Mouse (Mus musculus) midbrain, embryonic 10.5 days (tissue): ENCODE data around the gene Prap1. TPM values are rescaled to one million over a fixed set of nuclear protein-coding genes. Genes with fewer than 3 reads are reported as not detected.

Experiments used
- DNase-seq: peaks from one replicate; pipeline ENCODE4 v3.0.0-alpha.2; 2017; ENCODE audit warnings: low spot score
- H3K27ac ChIP-seq: fragments of 300-500 bp; sonication (generic); replicated peaks from 2 replicates; pipeline ENCODE4 v1.5.1; 2016; ENCODE audit warnings: mild to moderate bottlenecking
- H3K27me3 ChIP-seq: fragments of 300-500 bp; sonication (generic); 2 replicates; pipeline ENCODE4 v1.6.1; 2016; ENCODE audit warnings: low read depth, mild to moderate bottlenecking; ENCODE audit not compliant: poor library complexity, severe bottlenecking
- H3K36me3 ChIP-seq: fragments of 300-500 bp; sonication (generic); 2 replicates; pipeline ENCODE4 v1.6.1; 2016; ENCODE audit warnings: mild to moderate bottlenecking, moderate library complexity
- H3K4me1 ChIP-seq: fragments of 300-500 bp; sonication (generic); 2 replicates; pipeline ENCODE4 v1.6.1; 2016
- H3K4me3 ChIP-seq: fragments of 300-500 bp; sonication (generic); 2 replicates; pipeline ENCODE4 v1.5.1; 2016; ENCODE audit warnings: mild to moderate bottlenecking, moderate library complexity
- H3K9me3 ChIP-seq: fragments of 300-500 bp; sonication (generic); replicated peaks from 2 replicates; pipeline ENCODE4 v1.6.1; 2016; ENCODE audit warnings: mild to moderate bottlenecking
- WGBS: fragments of 180-500 bp; shearing (Covaris S2); methylation state at CpG from one replicate; pipeline ENCODE4 v1.1.7; 2016; 5-methylcytosine and 5-hydroxymethylcytosine counted together
- polyA plus RNA-seq: library from polyadenylated mRNA; unstranded; fragments of >200 nt; fragmentation: Nextera tagmentation; extraction: Ambion mirVana; gene quantifications from 2 replicates; pipeline ENCODE4 v1.2.1, GENCODE M21; 2016

Gene Prap1
- not detected in 2 replicates for polyA plus RNA-seq

- Histone ChIP-seq H3K4me1 (no peaks in the 10 kb centered on the region), H3K27ac (no peak within 1 kb of the TSS), H3K27me3 (peaks cover 7% of the 10 kb centered on the region; the same call in 1 of the 2 replicates), H3K9me3 (no peaks in the 10 kb centered on the region), H3K4me3 (no peak within 1 kb of the TSS), H3K36me3 (no peaks in the 10 kb centered on the region)
- 74% methylated on average over 5 of the region's 5 CpGs for WGBS
- DNase-seq: no peak
These were observed at the start of gene Prap1 for GRCm38 (mm10) chr7:140092924-140093528. Gene Prap1, plus strand, starts transcription at chr7:140093395.

GRCm38 (mm10) chr7:140045546-140045945, 47.6 kb upstream of the Prap1 start:
- Histone ChIP-seq H3K27me3 (peaks cover 88% of the 10 kb centered on the region), H3K9me3 (no peaks in the 10 kb centered on the region), H3K27ac (no peak overlapping the region), H3K36me3 (peaks cover 6% of the 10 kb centered on the region), H3K4me3 (no peak overlapping the region), H3K4me1 (peaks cover 27% of the 10 kb centered on the region)
- DNase-seq: no peak
- WGBS: 70% methylated on average over 4 of the region's 4 CpGs

GRCm38 (mm10) chr7:140047811-140048311, 45.3 kb upstream of the Prap1 start:
- WGBS: 0% methylated on average over 33 of the region's 33 CpGs
- peak; percentile 61 for DNase-seq
- Histone ChIP-seq H3K4me3 (peak overlapping the region; percentile 51), H3K27ac (peak overlapping the region; percentile 38; the same call in 1 of the 2 replicates), H3K27me3 (peaks cover 100% of the 10 kb centered on the region), H3K4me1 (peaks cover 31% of the 10 kb centered on the region), H3K36me3 (no peaks in the 10 kb centered on the region), H3K9me3 (no peaks in the 10 kb centered on the region)

GRCm38 (mm10) chr7:140048361-140049114, 44.7 kb upstream of the Prap1 start, which contains the start of gene Msx3:
Gene Msx3, minus strand, starts transcription at chr7:140049089.
- under 1% methylated on average over 56 of the region's 56 CpGs for WGBS
- DNase-seq: no peak
- Histone ChIP-seq H3K9me3 (no peaks in the 10 kb centered on the region), H3K36me3 (no peaks in the 10 kb centered on the region), H3K27me3 (peaks cover 100% of the 10 kb centered on the region), H3K4me1 (peaks cover 31% of the 10 kb centered on the region), H3K27ac (0 out of 2 replicates have a peak within 1 kb of the TSS, but pooled peaks have one; percentile 38), H3K4me3 (peak within 1 kb of the TSS; percentile 51)

DNA sequence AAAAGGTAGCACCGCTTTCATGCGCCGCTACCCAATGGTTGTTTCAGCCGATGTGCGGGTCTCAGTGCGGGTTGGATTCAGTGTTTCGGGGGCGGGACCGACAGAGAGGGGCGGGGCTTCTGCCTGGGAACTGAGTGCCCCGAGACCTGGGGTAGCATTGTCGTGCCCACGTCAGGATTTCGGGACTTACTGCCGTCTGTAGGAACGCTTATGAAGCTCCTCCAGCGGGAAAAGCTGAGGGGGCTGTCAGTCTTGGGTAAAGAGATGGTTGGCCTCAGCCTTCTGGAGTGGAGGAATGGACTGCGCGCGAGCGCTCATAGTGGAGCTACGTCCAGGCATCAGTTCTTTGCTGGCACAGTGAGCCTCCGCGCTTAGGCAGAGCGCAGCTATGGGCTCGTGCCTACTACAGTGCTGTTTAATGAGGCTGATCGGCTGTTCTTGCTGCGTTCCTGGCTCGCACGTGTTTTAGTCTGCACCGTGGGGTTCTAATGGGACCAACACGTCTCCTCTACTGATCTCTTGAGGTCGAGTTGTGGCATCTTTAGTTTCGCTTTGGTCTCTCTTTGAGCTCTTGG, 44.0 kb upstream of the Prap1 start:
- Histone ChIP-seq H3K4me1 (peaks cover 31% of the 10 kb centered on the region), H3K27me3 (peaks cover 100% of the 10 kb centered on the region)

GRCm38 (mm10) chr7:140054124-140054523, 39.1 kb upstream of the Prap1 start:
- Histone ChIP-seq H3K27me3 (peaks cover 100% of the 10 kb centered on the region), H3K4me1 (peaks cover 40% of the 10 kb centered on the region), H3K9me3 (no peaks in the 10 kb centered on the region), H3K27ac (no peak overlapping the region), H3K4me3 (no peak overlapping the region), H3K36me3 (no peaks in the 10 kb centered on the region)
- DNase-seq: no peak
- 80% methylated on average over 4 of the region's 4 CpGs for WGBS

More for the DNA sequence above, 44.0 kb upstream of the Prap1 start:
- no peak overlapping the region for H3K27ac ChIP-seq
- no peaks in the 10 kb centered on the region for H3K36me3 ChIP-seq
- DNase-seq: peak; percentile 62
- WGBS: under 1% methylated on average over 34 of the region's 34 CpGs
- no peaks in the 10 kb centered on the region for H3K9me3 ChIP-seq
- H3K4me3 ChIP-seq: peak overlapping the region; percentile 51

GRCm38 (mm10) chr7:140057413-140058407, 35.5 kb upstream of the Prap1 start:
- H3K36me3 ChIP-seq: no peaks in the 10 kb centered on the region
- peaks cover 64% of the 10 kb centered on the region for H3K4me1 ChIP-seq
- H3K9me3 ChIP-seq: no peaks in the 10 kb centered on the region
- DNase-seq: peak; percentile 91
- peak overlapping the region; percentile 56 for H3K4me3 ChIP-seq
- H3K27me3 ChIP-seq: peaks cover 100% of the 10 kb centered on the region
- WGBS: 2% methylated on average over 53 of the region's 53 CpGs
- peak overlapping the region; percentile 93 for H3K27ac ChIP-seq

DNA sequence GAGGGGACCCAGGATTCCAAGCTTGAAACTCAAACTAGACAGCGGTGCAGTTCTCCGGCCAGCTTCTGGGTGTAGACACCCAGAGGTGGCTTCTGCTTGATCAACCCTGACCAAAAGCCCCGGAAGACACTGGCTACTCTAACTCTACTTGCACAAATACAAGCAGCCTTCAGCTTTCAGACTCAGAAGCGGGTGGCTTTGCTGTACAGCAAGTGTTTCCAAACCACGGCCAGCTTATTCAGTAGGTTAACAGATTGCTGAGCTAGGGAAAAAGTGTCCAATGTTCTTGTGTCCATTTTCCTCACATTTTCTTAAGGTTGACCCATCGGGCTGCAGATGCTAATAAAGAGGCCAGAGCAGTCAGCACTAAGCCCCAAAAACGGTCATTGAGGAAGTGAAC, 34.7 kb upstream of the Prap1 start:
- Histone ChIP-seq H3K9me3 (no peaks in the 10 kb centered on the region), H3K27ac (peak overlapping the region; percentile 93), H3K4me1 (peaks cover 67% of the 10 kb centered on the region), H3K4me3 (peak overlapping the region; percentile 56), H3K36me3 (no peaks in the 10 kb centered on the region), H3K27me3 (peaks cover 100% of the 10 kb centered on the region)
- 8% methylated on average over 7 of the region's 7 CpGs for WGBS
- no peak for DNase-seq

DNA sequence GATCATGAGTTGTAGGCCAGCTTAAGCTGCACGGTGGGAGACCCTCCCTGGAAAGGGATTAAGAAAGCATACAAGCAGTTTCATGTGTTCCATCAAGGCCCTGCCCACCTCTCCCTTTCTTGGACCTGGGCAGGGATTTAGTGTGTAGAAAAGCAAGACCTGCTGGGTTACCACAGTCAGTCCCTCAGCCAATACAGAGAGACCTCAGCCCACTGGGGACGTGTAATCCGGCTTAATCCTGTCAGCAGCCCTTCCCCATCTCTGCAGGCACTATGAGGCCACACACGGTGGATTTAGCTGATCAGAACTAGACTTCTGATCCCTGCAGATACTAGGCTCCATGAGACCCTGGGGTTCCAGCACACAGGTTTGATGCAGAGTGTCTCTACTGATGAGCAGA, 33.6 kb upstream of the Prap1 start:
- Histone ChIP-seq H3K9me3 (no peaks in the 10 kb centered on the region), H3K36me3 (no peaks in the 10 kb centered on the region), H3K4me3 (0 out of 2 replicates have a peak overlapping the region, but pooled peaks have one; percentile 52), H3K27me3 (peaks cover 100% of the 10 kb centered on the region), H3K4me1 (peaks cover 70% of the 10 kb centered on the region), H3K27ac (no peak overlapping the region)
- DNase-seq: peak; percentile 76
- WGBS: 4% methylated on average over 4 of the region's 4 CpGs

- Histone ChIP-seq H3K9me3 (no peaks in the 10 kb centered on the region), H3K27me3 (peaks cover 100% of the 10 kb centered on the region), H3K4me1 (peaks cover 77% of the 10 kb centered on the region), H3K4me3 (peak overlapping the region; percentile 52), H3K27ac (peak overlapping the region; percentile 81), H3K36me3 (no peaks in the 10 kb centered on the region)
- peak; percentile 77 for DNase-seq
- WGBS: 0% methylated on average over 45 of the region's 47 CpGs
These were observed 32.0 kb upstream of the Prap1 start for GRCm38 (mm10) chr7:140060936-140061831.

GRCm38 (mm10) chr7:140061832-140062130, 31.4 kb upstream of the Prap1 start:
- Histone ChIP-seq H3K9me3 (no peaks in the 10 kb centered on the region), H3K27me3 (peaks cover 100% of the 10 kb centered on the region), H3K4me1 (peaks cover 72% of the 10 kb centered on the region), H3K27ac (peak overlapping the region; percentile 81), H3K4me3 (peak overlapping the region; percentile 52), H3K36me3 (no peaks in the 10 kb centered on the region)
- WGBS: under 1% methylated on average over 6 of the region's 6 CpGs
- DNase-seq: peak; percentile 25
